Mouse (Mus musculus) spleen, postnatal 14 days (tissue): ENCODE data around the gene Nppa.
"Not testable (repeated sequence)": the region's sequence is repeated elsewhere in the genome, so short reads cannot be mapped to it uniquely, and the experiment has no call there.

Experiments used
- DNase-seq, 2 experiments: peaks; one replicate each; pipeline ENCODE4 v3.0.0; 2021 to 2022; ENCODE audit warnings: low spot score in 2 of 2

Nppa gene

DNA sequence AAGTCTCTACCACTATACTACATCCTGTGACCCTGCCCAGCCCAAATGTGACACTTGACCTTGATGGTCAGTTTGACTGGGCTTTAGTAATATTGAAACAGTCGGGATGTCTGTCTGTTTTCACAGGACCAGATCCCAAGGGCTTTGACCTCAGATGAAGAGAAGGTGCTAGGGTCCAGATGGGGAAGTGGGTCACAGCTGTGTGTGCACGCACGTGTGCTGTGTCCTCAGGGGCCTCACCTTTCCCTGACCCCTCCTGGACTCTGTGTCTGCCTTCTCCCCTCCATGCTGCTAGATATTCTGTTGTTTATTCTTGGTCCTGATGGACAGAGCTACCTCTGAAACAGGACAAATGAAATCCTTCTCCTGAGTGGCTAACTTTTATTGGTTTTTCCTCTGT is 10.8 kb downstream of the Nppa start:
- no peak for DNase-seq

DNA sequence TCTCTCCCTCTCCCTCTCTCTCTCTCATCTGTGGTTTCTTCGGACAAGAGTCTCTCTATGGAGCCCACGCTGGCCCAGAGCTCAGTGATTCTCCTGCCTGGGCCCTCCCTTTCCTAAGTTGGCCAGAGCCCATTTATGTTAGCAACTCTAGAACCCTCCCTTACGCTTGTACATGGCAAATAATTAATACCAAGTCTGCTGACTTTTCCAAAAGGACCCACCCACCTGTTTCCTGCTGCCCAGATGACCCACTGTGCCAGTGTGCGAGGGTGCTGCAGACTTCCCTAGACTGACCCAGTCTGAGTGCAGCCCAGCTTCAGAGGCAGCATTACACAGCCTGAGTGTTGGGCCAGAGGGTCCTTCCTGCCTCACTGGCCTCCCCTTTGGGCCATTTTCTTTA is 11.7 kb downstream of the Nppa start:
- no peak for DNase-seq

DNA sequence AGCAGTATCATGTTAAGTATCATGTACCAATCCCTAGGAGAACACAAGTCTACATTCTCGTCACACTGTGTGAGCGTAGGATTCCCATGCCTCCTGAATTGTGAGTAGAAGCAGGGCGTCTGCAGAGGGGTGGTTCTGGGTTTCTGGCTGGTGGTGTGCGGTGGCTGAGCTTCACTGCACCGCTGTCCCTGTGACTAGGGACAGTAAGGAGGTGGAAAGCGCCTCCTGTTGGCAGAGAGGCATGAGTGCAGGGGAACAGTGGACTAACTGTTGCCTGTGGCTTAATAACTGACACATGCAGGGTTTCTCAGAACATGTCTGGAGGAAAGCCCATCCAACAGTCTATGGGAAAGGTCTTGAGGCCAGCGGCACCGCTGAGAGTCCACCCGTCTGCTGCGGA is 14.9 kb downstream of the Nppa start:
- DNase-seq = no peak

DNA sequence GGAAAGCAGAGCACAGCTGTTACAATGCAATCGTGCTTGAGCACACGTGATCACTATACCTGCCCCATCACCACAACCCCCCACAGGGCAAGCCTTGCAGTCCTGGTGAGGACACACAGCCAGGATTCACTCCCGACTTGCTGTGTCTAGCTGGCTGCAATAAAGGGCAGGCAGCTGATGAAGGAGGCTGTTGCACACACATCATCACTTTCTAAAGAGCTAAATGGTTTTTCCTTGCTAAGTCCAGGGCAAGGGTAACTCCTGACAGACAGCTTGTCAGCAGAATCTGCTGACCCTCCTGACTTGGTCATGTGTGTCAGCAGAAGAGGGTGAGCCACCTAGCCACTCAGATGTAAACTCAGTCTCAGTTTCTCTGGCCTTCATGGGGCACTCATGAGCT is 16.5 kb downstream of the Nppa start:
- DNase-seq = no peak

DNA sequence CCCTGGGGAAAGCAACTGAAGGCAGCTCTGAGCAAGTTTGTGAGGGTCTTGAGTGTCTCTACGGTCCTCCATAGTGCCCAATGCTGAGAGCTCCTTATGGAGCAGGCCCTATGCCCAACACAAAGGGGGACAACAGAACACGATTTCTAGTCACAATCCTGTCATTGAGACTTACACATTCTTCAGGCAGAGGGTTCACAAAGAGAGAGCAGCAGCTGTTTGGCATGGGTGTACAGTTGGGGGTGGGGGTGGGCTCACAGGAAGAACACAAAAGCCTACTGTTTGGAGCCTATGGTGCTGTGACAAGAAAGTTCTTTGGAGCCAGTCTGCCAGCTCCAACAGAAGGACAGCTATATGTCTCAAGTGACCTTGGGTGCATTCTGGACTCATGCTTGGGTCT is 17.9 kb downstream of the Nppa start:
- DNase-seq = no peak

DNA sequence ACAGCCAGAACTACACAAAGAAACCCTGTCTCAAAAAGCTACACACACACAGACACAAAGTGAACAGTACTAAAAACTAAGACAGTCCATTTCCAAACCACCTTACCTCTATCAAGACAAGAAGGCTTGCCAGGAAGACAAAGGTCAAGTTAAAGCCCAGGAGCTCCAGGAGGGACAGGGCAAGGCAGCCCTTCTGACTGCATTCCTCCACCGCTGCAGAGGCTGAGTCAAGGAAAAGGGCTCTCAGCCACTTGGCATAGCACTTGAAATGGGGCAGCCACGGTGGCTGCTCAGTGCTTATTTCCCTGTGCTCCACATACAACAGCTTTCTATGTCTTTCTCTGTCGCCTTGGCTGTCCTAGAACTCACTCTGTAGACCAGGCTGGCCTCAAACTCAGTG is 23.5 kb downstream of the Nppa start:
- no peak for DNase-seq

DNA sequence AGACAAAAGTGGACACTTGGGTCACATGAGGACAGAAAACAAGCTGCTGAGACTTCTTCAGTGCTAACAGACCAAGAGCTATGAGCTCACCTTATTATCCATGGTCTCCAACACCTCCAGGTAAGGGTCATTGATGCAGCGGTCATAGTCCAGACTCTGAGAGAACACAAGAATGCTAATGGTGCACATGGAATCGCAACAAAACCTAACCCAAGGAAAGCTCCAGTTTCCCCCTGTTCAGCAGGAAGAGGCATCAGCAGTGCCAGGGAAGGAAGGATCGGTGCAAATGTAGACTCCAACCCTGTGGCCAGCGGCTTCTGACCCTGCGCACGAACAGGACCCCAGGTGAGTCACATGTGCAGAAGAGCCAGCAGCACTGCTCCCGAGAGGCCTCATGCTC is 28.8 kb downstream of the Nppa start:
- no peak for DNase-seq

DNA sequence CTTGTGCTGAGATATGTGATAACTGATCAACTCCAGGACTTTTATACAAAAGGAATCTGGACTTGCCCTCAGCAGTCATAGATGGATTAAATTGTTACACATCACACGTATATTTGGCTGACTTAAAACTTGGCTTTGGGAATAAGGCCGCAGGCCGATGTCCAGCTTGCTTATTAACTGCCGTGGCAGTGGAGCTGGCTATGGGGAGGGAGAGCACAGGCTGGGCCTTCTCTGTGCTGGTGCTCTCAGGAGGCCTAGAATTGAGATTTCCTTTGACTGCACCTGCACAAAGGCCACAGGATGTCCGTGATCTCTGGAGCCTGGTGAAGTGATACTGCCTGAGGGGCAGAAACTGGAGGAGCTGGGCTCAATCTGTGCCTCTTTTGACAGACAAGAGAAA is 30.0 kb downstream of the Nppa start:
- no peak for DNase-seq

DNA sequence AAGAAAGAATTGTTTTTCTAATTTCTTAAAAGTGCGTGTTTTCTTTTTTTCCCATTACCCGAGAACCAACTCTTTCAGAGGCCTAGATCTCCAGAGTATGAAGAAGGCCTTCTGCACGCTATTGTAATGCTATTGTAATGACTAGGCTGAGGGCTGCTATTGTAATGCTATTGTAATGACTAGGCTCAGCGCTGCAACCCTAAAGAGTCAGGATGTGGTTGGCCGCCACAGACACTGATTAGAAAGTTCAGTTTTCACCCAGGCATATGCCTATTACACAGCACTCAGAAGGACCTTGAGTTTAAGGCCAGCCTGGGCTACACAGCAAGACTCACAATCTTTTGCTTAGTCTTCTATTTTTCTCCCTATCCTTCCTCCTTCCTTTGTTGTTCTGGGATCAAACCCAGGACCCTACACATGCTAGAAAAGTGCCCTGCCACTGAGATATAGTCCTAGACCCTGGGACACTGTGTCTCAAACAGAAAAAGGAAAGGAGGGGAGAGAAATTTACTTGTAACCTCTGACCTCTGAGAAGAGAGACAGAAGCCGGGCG is 33.4 kb downstream of the Nppa start:
- no peak for DNase-seq

DNA sequence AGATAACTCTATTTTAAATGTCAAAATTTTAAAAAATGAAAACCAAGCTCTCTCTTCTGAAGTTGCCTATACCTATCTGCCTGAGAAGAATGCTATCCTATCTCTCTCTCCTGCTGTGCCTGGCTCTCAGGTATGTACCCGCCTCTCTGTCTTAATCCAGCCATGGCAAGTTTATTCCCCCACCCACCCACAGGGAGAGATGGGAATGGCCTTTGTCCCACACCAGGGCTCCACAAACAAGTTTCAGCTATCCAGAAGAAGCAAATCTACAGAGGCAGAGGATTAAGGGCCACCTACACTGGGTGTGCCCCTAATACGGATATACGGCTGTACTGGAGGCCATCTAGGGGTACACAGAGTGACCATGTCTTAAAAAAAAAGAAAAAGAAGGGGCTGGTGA is 34.9 kb downstream of the Nppa start:
- no peak for DNase-seq

DNA sequence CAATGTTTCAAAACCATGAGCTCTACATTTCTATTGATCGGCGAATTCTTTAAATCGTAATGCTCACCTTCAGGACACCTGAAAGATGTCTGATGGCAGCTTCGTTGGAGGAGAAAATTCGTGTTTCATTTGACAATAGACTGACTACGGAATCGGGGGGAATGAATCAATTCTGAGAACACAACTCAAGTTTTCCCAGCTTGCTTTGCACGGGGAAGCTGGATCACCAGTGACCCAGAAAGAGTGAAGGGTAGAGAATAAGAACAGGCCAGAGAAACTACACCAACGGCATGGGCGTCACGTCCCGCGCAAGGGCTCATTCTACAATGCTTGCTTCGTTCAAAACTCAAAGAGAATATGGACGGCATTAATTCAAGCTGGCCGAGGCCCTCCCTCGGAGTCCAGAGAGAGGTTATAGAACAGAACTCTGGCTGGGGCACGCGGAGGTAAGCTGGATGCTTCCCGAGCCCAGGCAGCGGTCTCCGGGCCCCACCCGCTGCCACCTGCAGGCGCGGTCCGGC is 37.6 kb downstream of the Nppa start:
- no peak for DNase-seq

DNA sequence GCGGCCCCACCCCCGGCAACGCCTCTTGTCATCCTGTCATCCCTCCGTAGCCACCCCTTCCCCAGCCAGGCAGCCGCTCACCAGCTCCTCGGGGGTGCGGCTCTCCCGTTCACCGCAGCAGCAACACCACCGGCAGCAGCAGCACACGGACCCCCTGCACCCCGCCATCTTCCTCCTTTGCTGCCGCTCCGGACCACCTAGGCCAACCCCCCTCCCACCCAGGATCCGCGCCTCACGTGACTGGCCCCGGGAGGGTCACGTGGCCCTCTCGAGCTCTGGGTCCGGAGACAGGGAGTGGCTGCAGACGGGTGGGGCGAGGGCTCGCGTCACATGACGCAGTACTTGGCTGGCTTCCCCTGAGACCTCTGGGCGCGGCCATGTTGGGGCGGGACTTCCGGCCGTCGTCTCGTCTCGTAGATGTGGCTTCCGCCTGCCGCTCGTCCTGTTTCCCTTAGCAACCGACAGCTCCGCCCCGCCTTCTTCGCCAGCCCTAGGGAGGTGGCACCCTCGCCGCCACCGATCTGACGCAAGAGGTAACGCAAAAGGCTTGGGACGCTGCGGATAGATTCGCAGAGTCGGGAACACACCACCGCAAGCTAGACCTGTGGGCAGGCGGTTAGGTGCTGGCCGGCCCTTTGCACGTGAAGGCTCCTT is 38.2 kb downstream of the Nppa start, which contains the start of the genes Clcn6 and Mthfr:
TSS of gene Clcn6 (minus strand) at position 222 of the 654 bp plus-strand sequence.
TSS of gene Mthfr (plus strand) at position 478 of the 654 bp plus-strand sequence.
- peak; percentile 98 to 99 for DNase-seq

DNA sequence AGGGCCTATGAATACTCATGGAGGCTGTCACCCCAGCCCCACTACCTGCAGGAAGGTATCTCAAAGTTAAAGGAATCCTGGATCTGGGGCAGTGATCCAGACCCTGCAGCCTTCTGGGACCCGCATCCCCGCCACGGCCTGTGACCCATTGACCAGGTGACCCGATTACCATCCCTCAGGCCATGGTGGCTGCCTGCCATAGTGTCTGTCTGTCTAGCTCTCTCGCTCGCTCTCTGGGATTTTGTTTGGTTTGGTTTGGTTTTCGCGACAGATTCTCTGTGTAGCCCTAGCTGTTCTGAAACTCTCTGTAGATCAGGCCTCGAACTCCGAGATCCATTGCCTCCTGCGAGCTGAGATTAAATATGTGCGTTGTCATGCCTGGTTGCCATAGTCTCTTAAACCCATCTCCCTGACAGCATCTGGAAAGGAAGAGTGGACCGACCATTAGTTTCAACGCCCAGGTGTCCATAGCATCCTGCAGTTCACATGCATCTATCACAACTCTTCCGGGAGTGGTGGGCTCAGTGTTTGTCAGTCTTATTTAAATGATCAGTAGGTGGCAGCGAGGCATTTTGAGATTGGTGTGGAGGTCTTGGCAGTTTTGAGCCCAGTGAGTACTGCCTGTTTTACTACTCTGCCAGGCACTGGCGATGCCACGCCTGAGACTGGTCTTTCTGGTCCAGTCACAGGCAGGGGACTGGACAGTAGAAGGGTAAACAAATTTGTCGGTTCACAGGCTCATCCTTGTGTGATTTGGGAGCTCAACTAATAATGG is 38.9 kb downstream of the Nppa start:
- peak in 1 of 2 experiments; percentile 15 for DNase-seq

DNA sequence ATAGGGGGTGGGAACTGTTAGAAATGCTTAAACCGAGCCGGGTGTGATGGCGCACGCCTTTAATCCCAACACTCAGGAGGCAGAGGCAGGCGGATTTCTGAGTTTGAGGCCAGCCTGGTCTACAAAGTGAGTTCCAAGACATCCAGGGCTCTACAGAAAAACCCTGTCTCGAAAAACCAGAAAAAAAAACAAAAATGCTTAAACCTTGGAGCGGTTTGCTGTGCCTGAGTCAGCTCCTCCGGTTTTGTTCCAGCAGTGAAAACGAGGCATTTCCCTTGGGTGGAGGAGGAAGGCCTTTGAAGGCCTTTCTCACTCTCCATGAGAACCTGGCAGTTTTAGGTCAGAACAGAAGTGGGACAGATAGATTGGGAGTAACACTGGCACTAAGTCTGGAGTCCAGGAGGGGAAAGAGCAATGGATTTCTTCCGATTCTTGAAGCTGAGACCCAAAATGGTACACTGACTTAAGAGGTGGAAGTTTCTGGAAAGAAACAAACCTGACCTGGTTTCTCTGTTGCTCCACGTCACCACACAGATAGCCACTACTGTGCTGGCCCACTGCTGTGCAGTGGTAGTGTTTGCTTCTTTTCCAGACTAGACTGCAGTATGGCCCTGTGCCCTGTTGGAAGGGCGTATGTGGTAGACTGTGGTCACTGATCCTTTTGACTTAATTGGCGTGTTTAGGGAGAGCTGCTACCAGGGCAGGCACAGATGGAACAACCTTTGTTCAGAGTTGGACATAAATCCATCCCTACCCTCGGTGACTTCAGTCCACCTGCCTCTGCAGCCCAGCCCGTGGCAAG is 39.7 kb downstream of the Nppa start:
- no peak for DNase-seq

DNA sequence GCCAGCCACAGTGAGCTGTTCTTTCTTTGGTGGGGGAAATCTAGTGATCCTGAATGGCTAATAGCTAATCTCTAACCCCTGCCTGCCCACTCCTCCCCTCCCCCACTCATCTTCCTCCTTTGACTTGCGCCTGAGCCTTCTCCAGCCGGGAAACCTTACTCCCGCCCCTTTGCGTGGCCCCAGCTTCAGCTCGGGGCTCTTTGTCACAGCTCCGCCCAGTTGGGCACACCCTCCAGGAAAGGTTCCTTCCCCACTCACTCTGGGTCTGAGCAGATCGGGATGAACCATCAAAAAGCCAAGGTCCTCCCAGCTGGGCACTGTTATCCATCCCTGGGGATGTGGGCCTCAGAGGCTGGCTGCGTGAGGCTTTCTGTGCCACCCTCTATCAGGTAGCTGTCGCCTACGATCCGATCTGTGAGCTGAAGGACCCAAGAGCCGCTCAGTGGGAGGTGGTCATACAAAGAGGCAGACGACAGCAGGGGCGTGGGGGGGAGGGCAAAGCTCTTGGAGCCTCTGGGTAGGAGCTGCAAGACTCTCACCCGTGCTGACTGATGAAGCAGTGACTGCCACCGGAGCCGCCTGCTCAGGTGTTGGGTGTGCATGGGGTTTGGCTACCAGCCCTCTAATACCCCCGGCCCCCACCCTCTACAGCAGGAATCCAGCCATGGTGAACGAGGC is 40.5 kb downstream of the Nppa start:
- peak in 1 of 2 experiments; percentile 32 for DNase-seq

DNA sequence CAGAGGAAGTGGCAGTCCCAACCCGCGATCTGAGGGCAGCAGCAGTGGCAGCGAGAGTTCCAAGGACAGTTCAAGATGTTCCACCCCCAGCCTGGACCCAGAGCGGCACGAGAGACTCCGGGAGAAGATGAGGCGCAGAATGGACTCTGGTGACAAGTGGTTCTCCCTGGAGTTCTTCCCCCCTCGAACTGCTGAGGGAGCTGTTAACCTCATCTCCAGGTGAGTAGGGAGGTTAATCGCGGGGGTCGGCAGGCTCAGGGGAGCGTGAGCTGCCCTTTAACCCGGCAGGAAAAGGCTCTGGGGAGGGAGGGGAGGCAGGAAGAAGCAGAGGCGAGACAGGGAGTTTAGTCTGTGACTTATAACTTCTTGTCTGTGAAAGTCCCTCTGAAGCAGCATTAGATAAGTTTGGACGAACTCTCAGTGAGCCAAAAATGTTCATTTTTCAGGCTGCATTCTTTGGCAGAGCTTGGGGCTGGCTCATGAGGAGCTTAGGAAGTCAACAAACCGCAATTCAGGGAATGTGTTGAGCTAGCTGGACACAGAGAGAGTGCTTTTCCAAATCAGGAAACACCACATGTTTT is 41.2 kb downstream of the Nppa start:
- DNase-seq = no peak

DNA sequence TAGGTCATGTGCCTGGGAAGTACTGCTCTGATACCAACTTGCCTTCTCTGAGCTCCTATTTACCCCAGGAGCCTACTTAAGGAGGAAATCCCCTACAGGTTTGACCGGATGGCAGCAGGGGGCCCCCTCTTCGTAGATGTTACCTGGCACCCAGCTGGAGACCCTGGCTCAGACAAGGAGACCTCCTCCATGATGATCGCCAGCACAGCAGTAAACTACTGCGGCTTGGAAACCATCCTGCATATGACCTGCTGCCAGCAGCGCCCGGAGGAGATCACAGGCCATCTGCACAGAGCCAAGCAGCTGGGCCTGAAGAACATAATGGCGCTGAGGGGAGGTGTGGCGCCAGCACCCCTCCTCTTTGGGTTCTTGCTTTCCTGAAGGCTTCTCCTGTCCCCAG is 42.8 kb downstream of the Nppa start:
- not testable (repeated sequence) for DNase-seq

DNA sequence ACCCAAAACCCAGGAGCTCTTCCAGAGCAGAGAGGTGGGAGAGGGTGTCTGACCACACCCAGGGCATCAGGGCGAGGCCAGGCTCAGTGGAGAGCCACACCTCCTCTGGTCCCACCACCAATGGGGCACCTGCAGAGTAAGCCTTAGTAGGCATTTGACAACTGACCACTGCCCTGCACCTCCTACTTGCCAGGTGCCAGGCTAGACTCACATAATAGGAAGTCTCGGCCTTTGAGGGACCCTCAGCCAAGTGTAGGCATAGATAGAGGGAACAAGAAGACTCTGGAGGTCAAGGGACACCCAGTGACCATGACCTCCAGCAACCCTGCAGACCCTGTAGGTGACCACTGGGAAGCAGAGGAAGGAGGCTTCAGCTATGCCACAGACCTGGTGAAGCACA is 43.6 kb downstream of the Nppa start:
- DNase-seq = no peak

DNA sequence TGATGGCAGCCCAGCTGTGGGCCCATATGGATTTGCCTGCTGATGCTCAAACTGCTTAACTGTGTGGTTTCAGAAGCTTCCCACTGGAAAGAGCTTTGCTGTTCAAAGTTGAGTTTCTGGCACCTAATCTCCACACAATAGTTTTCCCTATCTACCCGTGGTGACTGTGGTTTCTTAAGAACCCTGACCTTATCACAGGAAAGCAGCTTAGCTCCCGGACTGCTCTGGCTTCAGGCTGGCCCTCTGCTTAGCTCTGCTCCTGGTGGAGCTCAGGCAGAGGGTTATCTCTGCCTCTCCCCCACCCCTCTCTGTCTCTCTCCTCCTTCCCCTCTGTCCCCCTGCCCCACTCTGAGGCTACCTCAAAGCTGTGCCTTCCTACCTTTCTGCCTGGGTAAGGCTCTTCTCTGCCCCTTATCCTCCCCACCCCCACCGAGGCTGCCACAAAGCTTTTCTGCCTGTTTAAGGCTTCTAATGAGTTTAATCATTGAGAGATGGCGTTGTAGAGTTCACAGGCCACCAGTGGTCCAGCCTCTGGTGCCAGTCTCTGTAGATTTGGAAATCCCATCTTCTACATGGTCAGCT is 46.0 kb downstream of the Nppa start:
- DNase-seq = no peak

DNA sequence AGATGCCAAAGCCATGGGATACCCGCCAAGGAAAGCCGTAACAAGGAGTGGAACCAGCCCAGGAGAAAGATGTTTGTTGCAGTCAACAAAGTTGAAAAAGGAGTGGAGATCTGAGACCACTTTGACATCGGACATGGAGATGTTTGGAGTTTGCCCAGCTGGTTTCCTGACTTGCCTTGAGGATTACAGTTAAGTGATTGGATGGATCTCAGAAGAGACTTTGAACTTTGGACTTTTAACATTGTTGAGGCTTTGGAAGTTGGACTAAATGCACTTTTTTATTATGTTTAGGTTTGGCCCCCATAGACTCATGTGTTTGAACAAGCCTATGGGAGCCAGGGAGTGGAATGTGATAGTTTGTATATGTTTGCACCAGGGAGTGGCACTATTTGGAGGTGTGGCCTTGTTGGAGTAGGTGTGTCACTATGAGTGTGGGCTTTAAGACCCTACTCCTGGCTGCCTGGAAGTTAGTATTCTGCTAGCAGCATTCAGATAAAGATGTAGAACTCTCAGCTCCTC is 49.9 kb downstream of the Nppa start:
- DNase-seq = not testable (repeated sequence)
